Mouse (Mus musculus): Measurements from ENCODE around the gene Ap3b1. TPM values are rescaled to one million over a fixed set of nuclear protein-coding genes. Genes with fewer than 3 reads are reported as not detected.
A peak's percentile ranks its signal among the peaks of the same experiment; 100 is the strongest.
"Not testable (repeated sequence)": the region's sequence is repeated elsewhere in the genome, so short reads cannot be mapped to it uniquely, and the experiment has no call there.

Gene Ap3b1
- polyA plus RNA-seq, 1 experiment from 2014 or later, result 39.0 TPM

GRCm38 (mm10) chr13:94338357-94338756, 20.4 kb upstream of the Ap3b1 start:
- ATAC-seq (ENCODE audit: low FRiP score), result no peak
- no peak overlapping the region for H3K4me2 ChIP-seq
- H3K27me3 ChIP-seq (ENCODE audit: control insufficient read depth, insufficient read depth, low read length), result no peaks in the 10 kb centered on the region
- no peak for DNase-seq (ENCODE audit: low spot score, missing footprints)
- no peaks in the 10 kb centered on the region for H3K9me3 ChIP-seq (ENCODE audit: control insufficient read depth, low read length)
- H3K9ac ChIP-seq (ENCODE audit: low read length), result no peak overlapping the region
- 81% methylated on average over 3 of the region's 3 CpGs for WGBS
- H3K27ac ChIP-seq (ENCODE audit: low read depth, low read length), result no peak overlapping the region
- H3K36me3 ChIP-seq (ENCODE audit: control insufficient read depth, insufficient read depth, low read length), result no peaks in the 10 kb centered on the region
- no peak overlapping the region for H3K4me3 ChIP-seq (ENCODE audit: low read depth, low read length)
- no peaks in the 10 kb centered on the region for H3K4me1 ChIP-seq (ENCODE audit: control insufficient read depth, insufficient read depth, low read length)

- WGBS, result 91% methylated on average over 5 of the region's 5 CpGs
- no peak for DNase-seq (ENCODE audit: low spot score, missing footprints)
- Histone ChIP-seq H3K4me1 (ENCODE audit: control insufficient read depth, insufficient read depth, low read length) (no peaks in the 10 kb centered on the region), H3K4me2 (no peak overlapping the region), H3K4me3 (ENCODE audit: low read depth, low read length) (no peak overlapping the region), H3K27ac (ENCODE audit: low read depth, low read length) (no peak overlapping the region), H3K27me3 (ENCODE audit: control insufficient read depth, insufficient read depth, low read length) (no peaks in the 10 kb centered on the region), H3K36me3 (ENCODE audit: control insufficient read depth, insufficient read depth, low read length) (no peaks in the 10 kb centered on the region), H3K9ac (ENCODE audit: low read length) (no peak overlapping the region), H3K9me3 (ENCODE audit: control insufficient read depth, low read length) (no peaks in the 10 kb centered on the region)
- no peak for ATAC-seq (ENCODE audit: low FRiP score)
Measured at GRCm38 (mm10) chr13:94343192-94343591, 15.6 kb upstream of the Ap3b1 start.

GRCm38 (mm10) chr13:94344600-94344999, 14.2 kb upstream of the Ap3b1 start:
- H3K4me2 ChIP-seq; H3K27ac ChIP-seq (ENCODE audit: low read depth, low read length); H3K27me3 ChIP-seq (ENCODE audit: control insufficient read depth, insufficient read depth, low read length); H3K4me3 ChIP-seq (ENCODE audit: low read depth, low read length); H3K36me3 ChIP-seq (ENCODE audit: control insufficient read depth, insufficient read depth, low read length); H3K9ac ChIP-seq (ENCODE audit: low read length); DNase-seq (ENCODE audit: low spot score, missing footprints); ATAC-seq (ENCODE audit: low FRiP score); H3K9me3 ChIP-seq (ENCODE audit: control insufficient read depth, low read length); H3K4me1 ChIP-seq (ENCODE audit: control insufficient read depth, insufficient read depth, low read length): not testable (repeated sequence)
- 95% methylated on average over 14 of the region's 14 CpGs for WGBS

GRCm38 (mm10) chr13:94354584-94354983, 4.2 kb upstream of the Ap3b1 start:
- 76% methylated on average over 3 of the region's 3 CpGs for WGBS
- DNase-seq (ENCODE audit: low spot score, missing footprints) (no peak), ATAC-seq (ENCODE audit: low FRiP score) (no peak)
- H3K36me3 ChIP-seq (ENCODE audit: control insufficient read depth, insufficient read depth, low read length), result no peaks in the 10 kb centered on the region
- H3K27me3 ChIP-seq (ENCODE audit: control insufficient read depth, insufficient read depth, low read length), result no peaks in the 10 kb centered on the region
- peaks cover 7% of the 10 kb centered on the region; the same call in 1 of the 2 replicates for H3K4me1 ChIP-seq (ENCODE audit: control insufficient read depth, insufficient read depth, low read length)
- no peaks in the 10 kb centered on the region for H3K9me3 ChIP-seq (ENCODE audit: control insufficient read depth, low read length)
- no peak overlapping the region for H3K4me2 ChIP-seq
- H3K4me3 ChIP-seq (ENCODE audit: low read depth, low read length), result no peak overlapping the region
- no peak overlapping the region for H3K27ac ChIP-seq (ENCODE audit: low read depth, low read length)
- no peak overlapping the region for H3K9ac ChIP-seq (ENCODE audit: low read length)

GRCm38 (mm10) chr13:94358101-94358400, 709 bp upstream of the Ap3b1 start:
- H3K27me3 ChIP-seq (ENCODE audit: control insufficient read depth, insufficient read depth, low read length), result no peaks in the 10 kb centered on the region
- H3K9me3 ChIP-seq (ENCODE audit: control insufficient read depth, low read length), result no peaks in the 10 kb centered on the region
- WGBS, result under 1% methylated on average over 9 of the region's 9 CpGs
- H3K27ac ChIP-seq (ENCODE audit: low read depth, low read length), result peak overlapping the region; percentile 53; the same call in 1 of the 2 replicates
- H3K4me1 ChIP-seq (ENCODE audit: control insufficient read depth, insufficient read depth, low read length), result peaks cover 7% of the 10 kb centered on the region; the same call in 1 of the 2 replicates
- ATAC-seq (ENCODE audit: low FRiP score) (peak; percentile 36; the same call in 1 of the 2 replicates), DNase-seq (ENCODE audit: low spot score, missing footprints) (no peak)
- no peaks in the 10 kb centered on the region for H3K36me3 ChIP-seq (ENCODE audit: control insufficient read depth, insufficient read depth, low read length)
- H3K9ac ChIP-seq (ENCODE audit: low read length), result peak overlapping the region; percentile 84
- H3K4me3 ChIP-seq (ENCODE audit: low read depth, low read length), result peak overlapping the region; percentile 84
- H3K4me2 ChIP-seq, result peak overlapping the region; percentile 76

- ATAC-seq (ENCODE audit: low FRiP score) (peak; percentile 51), DNase-seq (ENCODE audit: low spot score, missing footprints) (peak; percentile 88)
- H3K9me3 ChIP-seq (ENCODE audit: control insufficient read depth, low read length), result no peaks in the 10 kb centered on the region
- peak overlapping the region; percentile 57; the same call in 1 of the 2 replicates for H3K27ac ChIP-seq (ENCODE audit: low read depth, low read length)
- H3K4me1 ChIP-seq (ENCODE audit: control insufficient read depth, insufficient read depth, low read length), result peaks cover 7% of the 10 kb centered on the region; the same call in 1 of the 2 replicates
- WGBS, result 24% methylated on average over 19 of the region's 25 CpGs
- H3K27me3 ChIP-seq (ENCODE audit: control insufficient read depth, insufficient read depth, low read length), result no peaks in the 10 kb centered on the region
- no peaks in the 10 kb centered on the region for H3K36me3 ChIP-seq (ENCODE audit: control insufficient read depth, insufficient read depth, low read length)
- H3K4me3 ChIP-seq (ENCODE audit: low read depth, low read length), result peak overlapping the region; percentile 84
- peak overlapping the region; percentile 84 for H3K9ac ChIP-seq (ENCODE audit: low read length)
- peak overlapping the region; percentile 76 for H3K4me2 ChIP-seq
Measured at GRCm38 (mm10) chr13:94359282-94359920, 641 bp downstream of the Ap3b1 start.

- H3K27me3 ChIP-seq (ENCODE audit: control insufficient read depth, insufficient read depth, low read length); H3K4me1 ChIP-seq (ENCODE audit: control insufficient read depth, insufficient read depth, low read length); H3K4me3 ChIP-seq (ENCODE audit: low read depth, low read length); H3K9me3 ChIP-seq (ENCODE audit: control insufficient read depth, low read length); H3K4me2 ChIP-seq; ATAC-seq (ENCODE audit: low FRiP score); DNase-seq (ENCODE audit: low spot score, missing footprints); H3K27ac ChIP-seq (ENCODE audit: low read depth, low read length); H3K9ac ChIP-seq (ENCODE audit: low read length); H3K36me3 ChIP-seq (ENCODE audit: control insufficient read depth, insufficient read depth, low read length): not testable (repeated sequence)
- 90% methylated on average over 10 of the region's 10 CpGs for WGBS
Measured at GRCm38 (mm10) chr13:94361013-94361580, 2.3 kb downstream of the Ap3b1 start.

GRCm38 (mm10) chr13:94364336-94364735, 5.6 kb downstream of the Ap3b1 start:
- 0 out of 2 replicates have a peak, but pooled peaks cover 2% of the 10 kb centered on the region for H3K4me1 ChIP-seq (ENCODE audit: control insufficient read depth, insufficient read depth, low read length)
- H3K27ac ChIP-seq (ENCODE audit: low read depth, low read length), result no peak overlapping the region
- no peak overlapping the region for H3K4me2 ChIP-seq
- no peaks in the 10 kb centered on the region for H3K9me3 ChIP-seq (ENCODE audit: control insufficient read depth, low read length)
- H3K9ac ChIP-seq (ENCODE audit: low read length), result no peak overlapping the region
- no peaks in the 10 kb centered on the region for H3K36me3 ChIP-seq (ENCODE audit: control insufficient read depth, insufficient read depth, low read length)
- H3K4me3 ChIP-seq (ENCODE audit: low read depth, low read length), result no peak overlapping the region
- WGBS, result 84% methylated on average over 2 of the region's 2 CpGs
- H3K27me3 ChIP-seq (ENCODE audit: control insufficient read depth, insufficient read depth, low read length), result no peaks in the 10 kb centered on the region
- DNase-seq (ENCODE audit: low spot score, missing footprints) (no peak), ATAC-seq (ENCODE audit: low FRiP score) (no peak)

GRCm38 (mm10) chr13:94365108-94365907, 6.5 kb downstream of the Ap3b1 start:
- 88% methylated on average over 13 of the region's 13 CpGs for WGBS

More at GRCm38 (mm10) chr13:94365108-94365907, 6.5 kb downstream of the Ap3b1 start:
- H3K4me3 ChIP-seq (ENCODE audit: low read depth, low read length), result no peak overlapping the region
- no peak overlapping the region for H3K27ac ChIP-seq (ENCODE audit: low read depth, low read length)
- no peaks in the 10 kb centered on the region for H3K36me3 ChIP-seq (ENCODE audit: control insufficient read depth, insufficient read depth, low read length)
- no peaks in the 10 kb centered on the region for H3K4me1 ChIP-seq (ENCODE audit: control insufficient read depth, insufficient read depth, low read length)
- H3K4me2 ChIP-seq, result no peak overlapping the region
- no peak overlapping the region for H3K9ac ChIP-seq (ENCODE audit: low read length)
- no peaks in the 10 kb centered on the region for H3K27me3 ChIP-seq (ENCODE audit: control insufficient read depth, insufficient read depth, low read length)
- H3K9me3 ChIP-seq (ENCODE audit: control insufficient read depth, low read length), result no peaks in the 10 kb centered on the region
- no peak for DNase-seq (ENCODE audit: low spot score, missing footprints)
- ATAC-seq (ENCODE audit: low FRiP score), result no peak
